Mouse (Mus musculus): ENCODE data around the gene Hspa12b.

- TF ChIP-seq MAX (IDR thresholded peaks at IDR 0.05; ENCODE audit: low read depth) (no peak), POLR2A (IDR thresholded peaks at IDR 0.05; ENCODE audit: insufficient read length, low read depth) (no peak), CEBPB (IDR thresholded peaks at IDR 0.05; ENCODE audit: insufficient read depth, poor library complexity, severe bottlenecking) (no peak), SRF (IDR thresholded peaks at IDR 0.05; ENCODE audit: control insufficient read depth, insufficient read length, low read depth) (no peak), TCF3 (IDR thresholded peaks at IDR 0.05; ENCODE audit: insufficient read length, low read depth) (no peak), USF1 (IDR thresholded peaks at IDR 0.05; ENCODE audit: low read depth) (no peak)
Observed at GRCm38 (mm10) chr2:131125157-131125963, 1.7 kb upstream of the Hspa12b start.

Data from myocyte (in vitro differentiated cells).